Mouse (Mus musculus) CH12.LX (cell line): ENCODE measurements at regions not wholly inside any gene's neighbourhood (a gene's known extent, or its start where the extent isn't known, plus 50 kb on each side); places are given as distances from the start of the nearest gene placed in this dataset.

Experiments used
- DNase-seq: peaks from one replicate; pipeline ENCODE4 v3.0.0-alpha.2; 2013; ENCODE audit errors: extremely low read depth
- H3K27ac ChIP-seq: 2 replicates; pipeline ENCODE4 v1.5.1; 2012; ENCODE audit warnings: low read depth, mild to moderate bottlenecking, control low read depth, moderate library complexity; ENCODE audit not compliant: insufficient read depth
- H3K27me3 ChIP-seq: replicated peaks from 2 replicates; pipeline ENCODE3; 2012; ENCODE audit warnings: inconsistent platforms
- H3K36me3 ChIP-seq, 2 experiments: replicated peaks in 1 of 2; 2 replicates each; pipeline versions ENCODE3 to v1.6.1; 2012; ENCODE audit warnings: inconsistent platforms in 1 of 2, low read length in 1 of 2, mild to moderate bottlenecking in 1 of 2, mixed read lengths in 1 of 2, moderate library complexity in 1 of 2; ENCODE audit not compliant: control insufficient read depth in 1 of 2, insufficient read depth in 1 of 2
- H3K4me1 ChIP-seq, 2 experiments: 2 replicates each; pipeline ENCODE4 v1.6.1; 2012; ENCODE audit warnings: inconsistent platforms in 1 of 2, moderate library complexity in 1 of 2; ENCODE audit not compliant: insufficient read depth in 2 of 2, control insufficient read depth in 1 of 2
- H3K4me2 ChIP-seq: 2 replicates; pipeline ENCODE4 v1.6.1; 2012; ENCODE audit warnings: low read depth, mild to moderate bottlenecking, control low read depth; ENCODE audit not compliant: poor library complexity, insufficient read depth, severe bottlenecking
- H3K4me3 ChIP-seq, 3 experiments: fragments of 150-350 bp in 1 of 3; sonication (generic) in 1 of 3; replicated peaks in 1 of 3; 2 replicates each; pipeline versions ENCODE3 to v1.5.1; 2011 to 2012; ENCODE audit warnings: low read depth in 2 of 3, low read length in 2 of 3, mild to moderate bottlenecking in 2 of 3, moderate library complexity in 2 of 3, control low read depth in 1 of 3, improper control_type of control experiment in 1 of 3, inconsistent platforms in 1 of 3, mixed read lengths in 1 of 3; ENCODE audit not compliant: poor library complexity in 1 of 3
- H3K79me2 ChIP-seq: replicated peaks from 2 replicates; pipeline ENCODE4 v1.6.1; 2012; ENCODE audit warnings: mild to moderate bottlenecking, moderate library complexity; ENCODE audit not compliant: control insufficient read depth, poor library complexity, insufficient read depth, severe bottlenecking; ENCODE audit errors: extremely low read depth
- H3K9ac ChIP-seq: 2 replicates; pipeline ENCODE4 v1.6.1; 2012; ENCODE audit warnings: low read depth, mild to moderate bottlenecking, control low read depth, moderate library complexity; ENCODE audit not compliant: insufficient read depth
- H3K9me3 ChIP-seq: replicated peaks from 2 replicates; pipeline ENCODE3; 2012; ENCODE audit warnings: low read length, inconsistent platforms, mixed read lengths
- CHD2 ChIP-seq: IDR thresholded peaks from 2 replicates; pipeline ENCODE4 v1.6.1; 2011; ENCODE audit warnings: low read length, improper control_type of control experiment
- CTCF ChIP-seq, 2 experiments: IDR thresholded peaks in 1 of 2; conservative IDR thresholded peaks in 1 of 2; 2 replicates each; pipeline ENCODE4 v1.5.1; 2011 to 2012; ENCODE audit warnings: low read depth in 2 of 2, low read length in 2 of 2, improper control_type of control experiment in 1 of 2, inconsistent platforms in 1 of 2, mild to moderate bottlenecking in 1 of 2, moderate library complexity in 1 of 2
- HCFC1 ChIP-seq: IDR thresholded peaks from 2 replicates; pipeline ENCODE4 v1.6.1; 2012; ENCODE audit warnings: low read depth, mild to moderate bottlenecking, inconsistent platforms, low read length, improper control_type of control experiment
- IRF4 ChIP-seq: IDR thresholded peaks from 2 replicates; pipeline ENCODE4 v1.6.1; 2014; ENCODE audit warnings: low read depth, mild to moderate bottlenecking, inconsistent platforms, low read length, improper control_type of control experiment
- JUN ChIP-seq: IDR thresholded peaks from 2 replicates; pipeline ENCODE4 v1.6.1; 2011; ENCODE audit warnings: low read depth, mild to moderate bottlenecking, low read length, improper control_type of control experiment, moderate library complexity; ENCODE audit not compliant: insufficient read depth
- MAFK ChIP-seq: IDR thresholded peaks from 2 replicates; pipeline ENCODE4 v1.6.1; 2011; ENCODE audit warnings: low read length, improper control_type of control experiment; ENCODE audit not compliant: insufficient replicate concordance
- MYC ChIP-seq: IDR thresholded peaks from 2 replicates; pipeline ENCODE4 v1.6.1; 2011; ENCODE audit warnings: low read depth, mild to moderate bottlenecking, improper control_type of control experiment, low read length
- PAX5 ChIP-seq: IDR thresholded peaks from 2 replicates; pipeline ENCODE4 v1.6.1; 2012; ENCODE audit warnings: low read length, inconsistent platforms, mixed read lengths
- RAD21 ChIP-seq: IDR thresholded peaks from 2 replicates; pipeline ENCODE4 v1.6.1; 2011; ENCODE audit warnings: low read depth, mild to moderate bottlenecking, low read length, improper control_type of control experiment, moderate library complexity
- TCF12 ChIP-seq: IDR thresholded peaks from 2 replicates; pipeline ENCODE4 v1.6.1; 2014; ENCODE audit warnings: low read depth, mild to moderate bottlenecking, inconsistent platforms, low read length, improper control_type of control experiment
- USF2 ChIP-seq: conservative IDR thresholded peaks from 2 replicates; pipeline ENCODE4 v1.6.1; 2011; ENCODE audit warnings: low read depth, low read length, improper control_type of control experiment
- ZMIZ1 ChIP-seq: IDR thresholded peaks from 2 replicates; pipeline ENCODE4 v1.6.1; 2012; ENCODE audit warnings: low read depth, mild to moderate bottlenecking, inconsistent platforms, low read length, improper control_type of control experiment
- ZNF384 ChIP-seq: IDR thresholded peaks from 2 replicates; pipeline ENCODE4 v1.6.1; 2012; ENCODE audit warnings: low read depth, low read length, improper control_type of control experiment, inconsistent platforms
- dilution Hi-C: fragments of 300-500 bp; cut with MboI; formaldehyde crosslinking; loops from 2 replicates; pipeline ENCODE4 v1.14.3; 2020; ENCODE audit warnings: low sequenced_read_pairs; ENCODE audit not compliant: extremely low pct_unique_long_range_greater_than_20kb, extremely low pct_ligation_motif_present
- in situ Hi-C: fragments of 300-500 bp; cut with MboI; formaldehyde crosslinking; loops from 3 replicates; pipeline ENCODE4 v1.14.3; 2019; ENCODE audit warnings: low sequenced_read_pairs, low pct_ligation_motif_present, low pct_unique_long_range_greater_than_20kb, mixed read lengths

- H3K79me2 ChIP-seq, result no peaks in the 10 kb centered on the region
- H3K9ac ChIP-seq, result no peak overlapping the region
- H3K9me3 ChIP-seq, result peaks cover 12% of the 10 kb centered on the region
- in situ Hi-C loops, result no loop called here
- dilution Hi-C loops, result no loop called here
- no peak overlapping the region for H3K4me3 ChIP-seq
- no peak overlapping the region for H3K27ac ChIP-seq
- H3K36me3 ChIP-seq, result no peaks in the 10 kb centered on the region
- H3K27me3 ChIP-seq, result no peaks in the 10 kb centered on the region
- no peaks in the 10 kb centered on the region for H3K4me1 ChIP-seq
- no peak overlapping the region for H3K4me2 ChIP-seq
- no peak for TF ChIP-seq JUN
- peak in 1 of 2 experiments; percentile 16; a peak in 1 of 4 replicates for TF ChIP-seq CTCF (conservative IDR thresholded peaks at IDR 0.05 in 1 of 2, IDR thresholded peaks at IDR 0.05 in 1 of 2; ENCODE audit: low read depth in 2 of 2, low read length in 2 of 2)
- peak; percentile 27 for TF ChIP-seq RAD21
- DNase-seq, result no peak
Observed at GRCm38 (mm10) chr14:95949512-95949911, 68.5 kb downstream of the 4921530L21Rik start.

- TF ChIP-seq ZNF384 (no peak), TCF12 (no peak), HCFC1 (no peak), PAX5 (no peak), USF2 (no peak), MYC (no peak), MAFK (no peak), RAD21 (no peak), JUN (no peak), IRF4 (no peak), ZMIZ1 (no peak)
- Histone ChIP-seq H3K27me3 (no peaks in the 10 kb centered on the region), H3K27ac (no peak overlapping the region), H3K4me2 (no peak overlapping the region), H3K9ac (no peak overlapping the region), H3K4me3 (no peak overlapping the region), H3K79me2 (no peaks in the 10 kb centered on the region), H3K36me3 (no peaks in the 10 kb centered on the region), H3K4me1 (no peaks in the 10 kb centered on the region), H3K9me3 (peaks cover 15% of the 10 kb centered on the region)
- no peak for DNase-seq
- in situ Hi-C loops, result no loop called here
- dilution Hi-C loops, result no loop called here
Observed at GRCm38 (mm10) chr14:95956056-95956729, 75.1 kb downstream of the 4921530L21Rik start.

- H3K36me3 ChIP-seq, result no peaks in the 10 kb centered on the region
- TF ChIP-seq CHD2, result no peak
- DNase-seq, result no peak
- H3K4me2 ChIP-seq, result no peak overlapping the region
- in situ Hi-C loops, result no loop called here
- no peaks in the 10 kb centered on the region for H3K4me1 ChIP-seq
- H3K27ac ChIP-seq, result no peak overlapping the region
- H3K4me3 ChIP-seq, result no peak overlapping the region
- dilution Hi-C loops, result no loop called here
- no peaks in the 10 kb centered on the region for H3K27me3 ChIP-seq
- H3K79me2 ChIP-seq, result no peaks in the 10 kb centered on the region
- H3K9me3 ChIP-seq, result peaks cover 44% of the 10 kb centered on the region
- no peak overlapping the region for H3K9ac ChIP-seq
Observed at GRCm38 (mm10) chr14:95984021-95984420, 103.0 kb downstream of the 4921530L21Rik start.
